Mouse (Mus musculus) liver, postnatal 0 days (tissue): ENCODE measurements around the gene Susd4. TPM values are rescaled to one million over a fixed set of nuclear protein-coding genes. Genes with fewer than 3 reads are reported as not detected.

ENCODE experiments used
- ATAC-seq: fragments of 200-750 bp; cut with Nextera tagmentation; 2 replicates; pipeline ENCODE4 v1.8.0; 2017; ENCODE audit warnings: mild to moderate bottlenecking, moderate library complexity
- DNase-seq: peaks from one replicate; pipeline ENCODE4 v3.0.0-alpha.2; 2016
- H3K27ac ChIP-seq: fragments of 300-500 bp; sonication (generic); 2 replicates; pipeline ENCODE4 v1.5.1; 2014; ENCODE audit warnings: antibody characterized with exemption, moderate library complexity, mild to moderate bottlenecking, low read depth
- H3K27me3 ChIP-seq: fragments of 300-500 bp; sonication (generic); 2 replicates; pipeline ENCODE4 v1.6.1; 2014; ENCODE audit warnings: low read length, control low read depth, mixed read lengths; ENCODE audit not compliant: insufficient read depth
- H3K36me3 ChIP-seq: fragments of 300-500 bp; sonication (generic); replicated peaks from 2 replicates; pipeline ENCODE4 v1.6.1; 2014; ENCODE audit warnings: mild to moderate bottlenecking, control low read depth, low read length, moderate library complexity, mixed read lengths; ENCODE audit not compliant: insufficient read depth
- H3K4me1 ChIP-seq: fragments of 300-500 bp; sonication (generic); 2 replicates; pipeline ENCODE4 v1.6.1; 2014; ENCODE audit warnings: antibody characterized with exemption, mild to moderate bottlenecking, control low read depth; ENCODE audit not compliant: insufficient read depth
- H3K4me2 ChIP-seq: fragments of 300-500 bp; sonication (generic); 2 replicates; pipeline ENCODE4 v1.6.1; 2014; ENCODE audit warnings: low read depth, mild to moderate bottlenecking, low read length, moderate library complexity, mixed read lengths
- H3K4me3 ChIP-seq: fragments of 300-500 bp; sonication (generic); 2 replicates; pipeline ENCODE4 v1.5.1; 2014; ENCODE audit warnings: low read depth, low read length
- H3K9ac ChIP-seq: fragments of 300-500 bp; sonication (generic); replicated peaks from 2 replicates; pipeline ENCODE4 v1.6.1; 2014; ENCODE audit warnings: mild to moderate bottlenecking, moderate library complexity
- H3K9me3 ChIP-seq: fragments of 300-500 bp; sonication (generic); 2 replicates; pipeline ENCODE4 v1.6.1; 2016; ENCODE audit warnings: mild to moderate bottlenecking, control low read depth, low read length, mixed read lengths
- CTCF ChIP-seq: sonication (generic); IDR thresholded peaks from 2 replicates; pipeline ENCODE4 v1.5.1; 2016; ENCODE audit warnings: antibody characterized with exemption, low read depth
- EP300 ChIP-seq: IDR thresholded peaks from 2 replicates; pipeline ENCODE4 v1.6.1; 2016; ENCODE audit warnings: antibody characterized with exemption, low read depth, mild to moderate bottlenecking
- WGBS: fragments of 180-500 bp; shearing (Covaris S2); extraction: QIAGEN DNeasy Blood & Tissue Kit; methylation state at CpG from one replicate; pipeline ENCODE4 v1.1.7; 2014; ENCODE audit not compliant: insufficient replicate concordance; 5-methylcytosine and 5-hydroxymethylcytosine counted together
- polyA plus RNA-seq: library from polyadenylated mRNA; unstranded; fragments of >200 nt; fragmentation: Nextera tagmentation; extraction: Ambion mirVana; gene quantifications from 2 replicates; pipeline ENCODE4 v1.2.1, GENCODE M21; 2015

Susd4 gene
- polyA plus RNA-seq, 1 experiment from 2014 or later, result 1.9 TPM

- H3K36me3 ChIP-seq, result no peaks in the 10 kb centered on the region
- ATAC-seq (no peak), DNase-seq (no peak)
- TF ChIP-seq CTCF, result no peak
- no peak for TF ChIP-seq EP300
- no peaks in the 10 kb centered on the region for H3K9me3 ChIP-seq
- no peak overlapping the region for H3K4me2 ChIP-seq
- no peak overlapping the region for H3K4me3 ChIP-seq
- no peaks in the 10 kb centered on the region for H3K4me1 ChIP-seq
- H3K9ac ChIP-seq, result no peak overlapping the region
- 80% methylated on average over 12 of the region's 12 CpGs for WGBS
- no peak overlapping the region for H3K27ac ChIP-seq
- no peaks in the 10 kb centered on the region for H3K27me3 ChIP-seq
Measured at GRCm38 (mm10) chr1:182897506-182898138, 134.0 kb downstream of the Susd4 start.

DNA sequence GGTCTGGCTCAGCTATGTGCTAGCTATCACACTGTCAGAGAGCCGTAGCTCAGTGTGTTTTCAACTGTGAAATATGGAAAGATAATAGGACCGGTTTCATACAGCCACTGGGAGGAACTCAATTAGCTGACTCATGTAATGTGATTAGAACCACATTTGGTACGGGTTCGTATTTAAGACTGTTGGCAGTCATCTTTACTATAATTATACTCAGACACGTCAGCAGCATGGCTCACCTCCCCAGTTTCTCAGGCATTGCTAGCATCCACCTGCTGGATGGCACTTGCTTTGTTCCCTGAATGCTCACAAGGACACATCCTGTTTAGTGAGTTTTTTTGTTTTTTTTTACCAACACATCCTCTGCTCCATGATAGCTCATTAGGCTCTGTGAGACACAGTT is 138.4 kb downstream of the Susd4 start:
- no peaks in the 10 kb centered on the region for H3K4me1 ChIP-seq
- no peak overlapping the region for H3K9ac ChIP-seq
- DNase-seq (no peak), ATAC-seq (no peak)
- no peaks in the 10 kb centered on the region for H3K9me3 ChIP-seq
- H3K27ac ChIP-seq, result no peak overlapping the region
- WGBS, result 59% methylated on average over 5 of the region's 5 CpGs
- H3K4me3 ChIP-seq, result no peak overlapping the region
- no peaks in the 10 kb centered on the region for H3K27me3 ChIP-seq
- H3K4me2 ChIP-seq, result no peak overlapping the region
- no peaks in the 10 kb centered on the region for H3K36me3 ChIP-seq
- TF ChIP-seq EP300 (no peak), CTCF (no peak)

- Histone ChIP-seq H3K4me3 (no peak overlapping the region), H3K36me3 (no peaks in the 10 kb centered on the region), H3K4me1 (no peaks in the 10 kb centered on the region), H3K27me3 (no peaks in the 10 kb centered on the region), H3K27ac (no peak overlapping the region), H3K9ac (no peak overlapping the region), H3K9me3 (no peaks in the 10 kb centered on the region), H3K4me2 (no peak overlapping the region)
- DNase-seq (no peak), ATAC-seq (no peak)
- WGBS, result 48% methylated on average over 3 of the region's 3 CpGs
- TF ChIP-seq EP300 (no peak), CTCF (no peak)
Measured at GRCm38 (mm10) chr1:182902906-182903305, 139.2 kb downstream of the Susd4 start.

GRCm38 (mm10) chr1:182905669-182906068 is 142.0 kb downstream of the Susd4 start:
- DNase-seq, result no peak
- Histone ChIP-seq H3K4me2 (no peak overlapping the region), H3K9me3 (no peaks in the 10 kb centered on the region), H3K27me3 (no peaks in the 10 kb centered on the region), H3K9ac (no peak overlapping the region), H3K27ac (no peak overlapping the region), H3K36me3 (no peaks in the 10 kb centered on the region), H3K4me1 (peaks cover 5% of the 10 kb centered on the region), H3K4me3 (no peak overlapping the region)
- TF ChIP-seq EP300 (no peak), CTCF (no peak)
- ATAC-seq, result no peak
- WGBS, result 70% methylated on average over 3 of the region's 3 CpGs

DNA sequence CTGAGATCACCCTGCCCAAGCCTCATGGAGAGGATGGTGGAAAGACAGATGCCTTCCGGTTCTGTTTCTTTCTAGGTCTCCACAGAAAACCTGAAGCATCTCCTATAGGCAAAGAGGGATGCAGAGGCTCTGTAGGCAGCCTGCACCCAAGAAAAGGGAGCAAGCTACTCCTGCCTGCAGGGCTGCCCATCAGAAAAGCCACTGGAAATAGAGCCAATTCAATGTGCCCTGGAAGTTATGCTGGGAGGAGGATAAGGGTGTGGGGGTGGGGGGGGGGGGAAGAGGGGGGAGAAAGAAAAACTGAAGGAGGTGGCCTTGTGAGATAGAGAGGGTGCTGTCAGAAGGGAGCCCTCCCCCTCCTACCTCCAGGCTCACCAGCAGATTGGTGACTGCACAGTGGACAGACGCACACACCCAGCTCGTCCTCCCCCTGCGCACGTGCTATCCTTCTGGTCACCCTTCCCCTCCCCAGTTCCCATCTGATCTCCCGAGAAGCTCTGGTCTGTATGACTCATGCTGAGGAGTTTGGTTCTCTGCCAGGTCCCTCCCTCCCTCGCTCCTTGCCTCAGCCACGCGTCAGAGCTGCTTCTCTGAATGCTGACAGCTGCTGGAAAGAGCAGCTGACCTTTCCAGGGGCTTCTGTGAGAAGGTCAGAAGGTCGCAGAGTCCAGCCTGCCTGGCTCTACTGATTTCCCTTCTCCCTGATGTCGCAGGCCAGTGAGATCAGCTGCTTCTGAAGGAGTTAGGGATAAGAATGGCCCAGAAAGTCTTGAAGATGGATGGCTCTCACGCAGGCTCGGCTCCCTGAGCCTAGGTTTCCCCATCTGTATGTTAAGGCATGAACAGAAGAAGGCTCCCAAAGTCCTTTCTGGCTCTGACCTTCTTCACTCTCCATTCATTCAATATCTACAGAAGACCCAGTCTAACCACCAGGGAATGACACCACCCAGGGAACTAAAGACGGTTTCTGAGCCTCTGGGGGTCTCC is 144.7 kb downstream of the Susd4 start:
- Histone ChIP-seq H3K9ac (no peak overlapping the region), H3K4me1 (peaks cover 5% of the 10 kb centered on the region), H3K36me3 (no peaks in the 10 kb centered on the region), H3K4me3 (no peak overlapping the region), H3K4me2 (peak overlapping the region; percentile 35; the same call in 1 of the 2 replicates), H3K27ac (peak overlapping the region; percentile 36; the same call in 1 of the 2 replicates), H3K27me3 (no peaks in the 10 kb centered on the region), H3K9me3 (no peaks in the 10 kb centered on the region)
- TF ChIP-seq CTCF, result no peak
- no peak for TF ChIP-seq EP300
- DNase-seq (peak; percentile 87), ATAC-seq (peak; percentile 91)
- WGBS, result 29% methylated on average over 14 of the region's 14 CpGs

DNA sequence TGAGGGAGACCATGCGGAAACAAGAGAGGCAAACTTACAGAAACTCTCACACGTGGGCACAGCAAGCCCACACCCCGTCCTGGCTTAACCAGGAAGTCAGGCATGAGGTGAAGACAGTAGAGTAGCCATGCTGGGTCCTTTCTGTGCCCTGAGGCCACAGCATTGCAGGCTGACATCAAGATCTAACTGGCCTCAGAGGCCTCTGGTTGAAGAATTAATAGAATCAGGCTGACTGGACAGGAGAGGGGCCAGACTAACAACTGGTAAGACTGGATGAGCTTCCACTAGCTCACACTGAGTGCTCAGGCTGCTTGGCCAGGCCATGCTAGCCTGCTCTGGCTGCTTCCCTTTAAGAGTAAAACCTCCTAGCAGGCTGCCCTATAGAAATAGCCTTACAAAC is 145.4 kb downstream of the Susd4 start:
- TF ChIP-seq EP300, result no peak
- no peak for TF ChIP-seq CTCF

More for the DNA sequence above, 145.4 kb downstream of the Susd4 start:
- ATAC-seq (no peak), DNase-seq (no peak)
- H3K27ac ChIP-seq, result no peak overlapping the region
- peaks cover 5% of the 10 kb centered on the region for H3K4me1 ChIP-seq
- no peaks in the 10 kb centered on the region for H3K27me3 ChIP-seq
- no peaks in the 10 kb centered on the region for H3K36me3 ChIP-seq
- H3K9ac ChIP-seq, result no peak overlapping the region
- H3K4me2 ChIP-seq, result no peak overlapping the region
- H3K9me3 ChIP-seq, result no peaks in the 10 kb centered on the region
- no peak overlapping the region for H3K4me3 ChIP-seq
- 58% methylated on average over 3 of the region's 3 CpGs for WGBS
